Mouse (Mus musculus): ENCODE measurements around the gene Edn2.

GRCm38 (mm10) chr4:120206471-120206891 lies 45.5 kb downstream of the Edn2 start:
- TF ChIP-seq CTCF (IDR thresholded peaks at IDR 0.05; ENCODE audit: low read depth, low read length): no peak
- no peak for TF ChIP-seq POLR2A (IDR thresholded peaks at IDR 0.05; ENCODE audit: insufficient read depth, low read length)
- TF ChIP-seq EP300 (IDR thresholded peaks at IDR 0.05; ENCODE audit: insufficient read depth, low read depth, low read length): no peak
